Mouse (Mus musculus) kidney, adult 2 months (tissue): Measurements from ENCODE around the gene Kcnq2. TPM values are rescaled to one million over a fixed set of nuclear protein-coding genes. Genes with fewer than 3 reads are reported as not detected.

Experiments
- DNase-seq: peaks from one replicate; pipeline ENCODE4 v3.0.0; 2021
- H3K27ac ChIP-seq: fragments of 200-500 bp; 2 replicates; pipeline ENCODE4 v1.5.1; 2012; ENCODE audit warnings: low read depth, low read length, control low read depth, inconsistent platforms; ENCODE audit not compliant: insufficient read depth
- H3K27me3 ChIP-seq: fragments of 200-500 bp; replicated peaks from 2 replicates; pipeline ENCODE4 v1.6.1; 2012; ENCODE audit warnings: mild to moderate bottlenecking, moderate library complexity, low read length, inconsistent platforms; ENCODE audit not compliant: control insufficient read depth, insufficient read depth
- H3K36me3 ChIP-seq: fragments of 200-500 bp; 2 replicates; pipeline ENCODE4 v1.6.1; 2012; ENCODE audit warnings: mild to moderate bottlenecking, moderate library complexity, low read length, inconsistent platforms; ENCODE audit not compliant: control insufficient read depth, insufficient read depth
- H3K4me1 ChIP-seq: fragments of 200-500 bp; 2 replicates; pipeline ENCODE4 v1.6.1; 2011; ENCODE audit warnings: low read length; ENCODE audit not compliant: control insufficient read depth, insufficient read depth
- H3K4me3 ChIP-seq: fragments of 200-500 bp; 2 replicates; pipeline ENCODE4 v1.5.1; 2011; ENCODE audit warnings: mild to moderate bottlenecking, low read depth, low read length, control low read depth; ENCODE audit not compliant: insufficient read depth
- CTCF ChIP-seq: fragments of 200-500 bp; conservative IDR thresholded peaks from 2 replicates; pipeline ENCODE4 v1.5.1; 2011; ENCODE audit warnings: low read depth, mild to moderate bottlenecking, control low read depth, low read length, moderate library complexity, mixed read lengths; ENCODE audit not compliant: insufficient read depth, insufficient read length
- POLR2A ChIP-seq: fragments of 200-500 bp; IDR thresholded peaks from one replicate; pipeline ENCODE4 v1.6.1; 2011; ENCODE audit warnings: low read depth, low read length, control low read depth
- WGBS: fragments of 180-500 bp; shearing (Covaris S2); methylation state at CpG from one replicate; pipeline ENCODE4 v1.1.7; 2018; 5-methylcytosine and 5-hydroxymethylcytosine counted together
- polyA plus RNA-seq: library from polyadenylated mRNA; depleted of rRNA; stranded (reverse); fragments of >200 nt; gene quantifications from 2 replicates; pipeline ENCODE4 v1.2.3, GENCODE M21; 2012

Kcnq2 gene
- polyA plus RNA-seq, 1 experiment: 0.31 TPM

GRCm38 (mm10) chr2:181075501-181075900 lies 59.6 kb downstream of the Kcnq2 start:
- Histone ChIP-seq H3K27ac (no peak overlapping the region), H3K36me3 (no peaks in the 10 kb centered on the region), H3K4me3 (no peak overlapping the region), H3K27me3 (no peaks in the 10 kb centered on the region), H3K4me1 (no peaks in the 10 kb centered on the region)
- no peak for DNase-seq
- WGBS: 74% methylated on average over 12 of the region's 12 CpGs
- TF ChIP-seq POLR2A (no peak), CTCF (no peak)

GRCm38 (mm10) chr2:181072403-181072714 lies 62.7 kb downstream of the Kcnq2 start:
- Histone ChIP-seq H3K36me3 (no peaks in the 10 kb centered on the region), H3K27ac (no peak overlapping the region), H3K4me3 (no peak overlapping the region), H3K4me1 (no peaks in the 10 kb centered on the region), H3K27me3 (no peaks in the 10 kb centered on the region)
- DNase-seq: no peak
- TF ChIP-seq POLR2A (no peak), CTCF (no peak)
- WGBS: 0% methylated on average over 1 of the region's 1 CpGs

- 56% methylated on average over 7 of the region's 7 CpGs for WGBS
- Histone ChIP-seq H3K36me3 (no peaks in the 10 kb centered on the region), H3K4me3 (no peak overlapping the region), H3K4me1 (no peaks in the 10 kb centered on the region), H3K27ac (no peak overlapping the region), H3K27me3 (no peaks in the 10 kb centered on the region)
- TF ChIP-seq CTCF: peak; percentile 94
- TF ChIP-seq POLR2A: no peak
- peak; percentile 86 for DNase-seq
These were observed 63.2 kb downstream of the Kcnq2 start for GRCm38 (mm10) chr2:181071706-181072402.

- DNase-seq: no peak
- TF ChIP-seq CTCF (no peak), POLR2A (no peak)
- 68% methylated on average over 7 of the region's 7 CpGs for WGBS
- Histone ChIP-seq H3K4me3 (no peak overlapping the region), H3K27me3 (no peaks in the 10 kb centered on the region), H3K36me3 (no peaks in the 10 kb centered on the region), H3K27ac (no peak overlapping the region), H3K4me1 (no peaks in the 10 kb centered on the region)
These were observed 65.0 kb downstream of the Kcnq2 start for GRCm38 (mm10) chr2:181070136-181070535.

GRCm38 (mm10) chr2:181068499-181068898 lies 66.6 kb downstream of the Kcnq2 start:
- Histone ChIP-seq H3K36me3 (no peaks in the 10 kb centered on the region), H3K4me1 (no peaks in the 10 kb centered on the region), H3K4me3 (no peak overlapping the region), H3K27me3 (no peaks in the 10 kb centered on the region), H3K27ac (no peak overlapping the region)
- TF ChIP-seq CTCF (no peak), POLR2A (no peak)
- DNase-seq: no peak
- 65% methylated on average over 5 of the region's 5 CpGs for WGBS

- H3K4me3 ChIP-seq: no peak overlapping the region
- TF ChIP-seq POLR2A: no peak
- no peak for TF ChIP-seq CTCF
- no peaks in the 10 kb centered on the region for H3K36me3 ChIP-seq
- no peak overlapping the region for H3K27ac ChIP-seq
- no peaks in the 10 kb centered on the region for H3K4me1 ChIP-seq
- whole genome bisulfite sequencing: 33% methylated on average over 4 of the region's 4 CpGs
- DNase-seq: no peak
- no peaks in the 10 kb centered on the region for H3K27me3 ChIP-seq
These were observed 69.3 kb downstream of the Kcnq2 start for GRCm38 (mm10) chr2:181065827-181066226.

- H3K27me3 ChIP-seq: no peaks in the 10 kb centered on the region
- no peaks in the 10 kb centered on the region for H3K4me1 ChIP-seq
- TF ChIP-seq POLR2A: no peak
- TF ChIP-seq CTCF: peak; percentile 99
- H3K36me3 ChIP-seq: no peaks in the 10 kb centered on the region
- DNase-seq: peak; percentile 82
- H3K27ac ChIP-seq: no peak overlapping the region
- 12% methylated on average over 5 of the region's 5 CpGs for WGBS
- no peak overlapping the region for H3K4me3 ChIP-seq
These were observed 75.0 kb downstream of the Kcnq2 start for GRCm38 (mm10) chr2:181060127-181060526.

- Histone ChIP-seq H3K4me3 (no peak overlapping the region), H3K27me3 (no peaks in the 10 kb centered on the region), H3K27ac (no peak overlapping the region), H3K4me1 (no peaks in the 10 kb centered on the region), H3K36me3 (no peaks in the 10 kb centered on the region)
- TF ChIP-seq POLR2A: no peak
- no peak for TF ChIP-seq CTCF
- DNase-seq: no peak
- WGBS: 39% methylated on average over 3 of the region's 3 CpGs
These were observed 76.9 kb downstream of the Kcnq2 start for GRCm38 (mm10) chr2:181058193-181058592.
